Mouse (Mus musculus) midbrain, embryonic 11.5 days (tissue): ENCODE data around the gene Kcnj6. TPM values are rescaled to one million over a fixed set of nuclear protein-coding genes. Genes with fewer than 3 reads are reported as not detected.

Experiments
- ATAC-seq: fragments of 200-750 bp; cut with Nextera tagmentation; 2 replicates; pipeline ENCODE4 v1.8.0; 2017; ENCODE audit warnings: moderate TSS enrichment, moderate library complexity; ENCODE audit not compliant: low FRiP score
- DNase-seq: peaks from one replicate; pipeline ENCODE4 v3.0.0; 2015; ENCODE audit warnings: low spot score; ENCODE audit errors: missing footprints
- H3K27ac ChIP-seq: fragments of 300-500 bp; sonication (generic); 2 replicates; pipeline ENCODE4 v1.5.1; 2014; ENCODE audit warnings: low read depth, low read length
- H3K27me3 ChIP-seq: fragments of 300-500 bp; sonication (generic); 2 replicates; pipeline ENCODE4 v1.6.1; 2014; ENCODE audit warnings: mild to moderate bottlenecking, low read length, moderate library complexity, mixed read lengths; ENCODE audit not compliant: control insufficient read depth, insufficient read depth
- H3K36me3 ChIP-seq: fragments of 300-500 bp; sonication (generic); 2 replicates; pipeline ENCODE4 v1.6.1; 2014; ENCODE audit warnings: mild to moderate bottlenecking, low read length, moderate library complexity, mixed read lengths; ENCODE audit not compliant: control insufficient read depth, insufficient read depth
- H3K4me1 ChIP-seq: fragments of 300-500 bp; sonication (generic); 2 replicates; pipeline ENCODE4 v1.6.1; 2014; ENCODE audit warnings: low read length; ENCODE audit not compliant: control insufficient read depth, insufficient read depth
- H3K4me2 ChIP-seq: fragments of 300-500 bp; sonication (generic); 2 replicates; pipeline ENCODE4 v1.6.1; 2014; ENCODE audit warnings: mild to moderate bottlenecking, moderate library complexity
- H3K4me3 ChIP-seq: fragments of 300-500 bp; sonication (generic); 2 replicates; pipeline ENCODE4 v1.5.1; 2014; ENCODE audit warnings: low read depth, low read length
- H3K9ac ChIP-seq: fragments of 300-500 bp; sonication (generic); 2 replicates; pipeline ENCODE4 v1.6.1; 2014; ENCODE audit warnings: low read length
- H3K9me3 ChIP-seq: fragments of 300-500 bp; sonication (generic); 2 replicates; pipeline ENCODE4 v1.6.1; 2016; ENCODE audit warnings: low read length; ENCODE audit not compliant: control insufficient read depth
- WGBS: fragments of 180-500 bp; shearing (Covaris S2); extraction: QIAGEN DNeasy Blood & Tissue Kit; methylation state at CpG from one replicate; pipeline ENCODE4 v1.1.7; 2014; 5-methylcytosine and 5-hydroxymethylcytosine counted together
- polyA plus RNA-seq: library from polyadenylated mRNA; unstranded; fragments of >200 nt; fragmentation: Nextera tagmentation; extraction: Ambion mirVana; gene quantifications from 2 replicates; pipeline ENCODE4 v1.2.1, GENCODE M21; 2014

Gene Kcnj6
- polyA plus RNA-seq, 1 experiment from 2014 or later = 0.15 TPM

DNA sequence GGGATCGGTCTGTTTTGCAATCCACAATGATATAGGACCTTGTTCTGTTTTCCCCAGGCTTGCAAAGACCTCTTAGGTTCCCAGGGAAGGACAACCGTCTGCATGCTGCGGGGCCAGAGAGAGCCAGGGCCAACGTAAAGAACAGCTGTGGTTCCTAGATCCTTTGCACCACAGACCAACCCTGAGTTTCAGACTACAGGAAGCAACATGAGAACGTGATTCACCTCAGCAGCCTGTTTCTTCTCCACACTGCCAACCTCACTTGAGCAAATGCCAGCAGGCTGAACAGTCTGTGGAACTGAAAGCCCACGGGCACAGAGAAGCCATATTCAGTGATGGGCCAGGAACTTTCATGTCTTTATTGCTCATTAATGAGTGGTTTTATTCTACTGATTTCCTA is 241.1 kb downstream of the Kcnj6 start:
- 83% methylated on average over 6 of the region's 6 CpGs for WGBS
- Histone ChIP-seq H3K9ac (no peak overlapping the region), H3K9me3 (no peaks in the 10 kb centered on the region), H3K27me3 (no peaks in the 10 kb centered on the region), H3K4me1 (no peaks in the 10 kb centered on the region), H3K4me2 (no peak overlapping the region), H3K4me3 (no peak overlapping the region), H3K36me3 (no peaks in the 10 kb centered on the region), H3K27ac (no peak overlapping the region)
- ATAC-seq (no peak), DNase-seq (no peak)

DNA sequence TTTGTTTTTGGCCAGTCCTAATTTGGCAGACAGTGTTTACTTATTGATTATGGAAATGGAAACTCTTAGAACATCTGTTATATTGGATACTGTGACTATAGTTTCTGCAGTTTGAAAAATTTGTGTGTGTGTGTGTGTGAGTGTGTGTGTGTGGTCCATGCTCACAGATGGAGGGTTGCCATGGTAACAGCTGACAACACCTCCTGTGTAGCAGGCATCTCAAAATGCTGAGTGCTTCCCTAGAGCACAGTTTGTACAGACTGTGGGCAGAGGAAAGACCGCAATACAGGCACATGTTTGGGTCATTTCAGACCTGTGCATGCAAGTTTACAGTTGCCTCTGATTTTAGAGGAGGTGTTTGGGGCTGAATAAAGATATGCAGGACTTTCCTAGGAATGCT is 244.0 kb downstream of the Kcnj6 start:
- DNase-seq (no peak), ATAC-seq (no peak)
- H3K27ac ChIP-seq = no peak overlapping the region
- no peaks in the 10 kb centered on the region for H3K4me1 ChIP-seq
- no peak overlapping the region for H3K4me2 ChIP-seq
- no peaks in the 10 kb centered on the region for H3K9me3 ChIP-seq
- WGBS = 83% methylated on average over 1 of the region's 1 CpGs
- no peak overlapping the region for H3K4me3 ChIP-seq
- no peak overlapping the region for H3K9ac ChIP-seq
- no peaks in the 10 kb centered on the region for H3K27me3 ChIP-seq
- H3K36me3 ChIP-seq = no peaks in the 10 kb centered on the region

GRCm38 (mm10) chr16:94752781-94753180 is 244.7 kb downstream of the Kcnj6 start:
- no peak for DNase-seq
- Histone ChIP-seq H3K4me2 (no peak overlapping the region), H3K9ac (no peak overlapping the region), H3K4me3 (no peak overlapping the region), H3K4me1 (no peaks in the 10 kb centered on the region), H3K36me3 (no peaks in the 10 kb centered on the region), H3K9me3 (no peaks in the 10 kb centered on the region), H3K27ac (no peak overlapping the region), H3K27me3 (no peaks in the 10 kb centered on the region)
- 67% methylated on average over 10 of the region's 10 CpGs for WGBS
- no peak for ATAC-seq

GRCm38 (mm10) chr16:94745016-94745415 is 252.5 kb downstream of the Kcnj6 start:
- Histone ChIP-seq H3K27ac (no peak overlapping the region), H3K4me2 (no peak overlapping the region), H3K36me3 (no peaks in the 10 kb centered on the region), H3K27me3 (no peaks in the 10 kb centered on the region), H3K9me3 (no peaks in the 10 kb centered on the region), H3K9ac (no peak overlapping the region), H3K4me3 (no peak overlapping the region), H3K4me1 (peaks cover 3% of the 10 kb centered on the region; the same call in 1 of the 2 replicates)
- WGBS = 82% methylated on average over 9 of the region's 9 CpGs
- no peak for DNase-seq
- ATAC-seq = no peak

DNA sequence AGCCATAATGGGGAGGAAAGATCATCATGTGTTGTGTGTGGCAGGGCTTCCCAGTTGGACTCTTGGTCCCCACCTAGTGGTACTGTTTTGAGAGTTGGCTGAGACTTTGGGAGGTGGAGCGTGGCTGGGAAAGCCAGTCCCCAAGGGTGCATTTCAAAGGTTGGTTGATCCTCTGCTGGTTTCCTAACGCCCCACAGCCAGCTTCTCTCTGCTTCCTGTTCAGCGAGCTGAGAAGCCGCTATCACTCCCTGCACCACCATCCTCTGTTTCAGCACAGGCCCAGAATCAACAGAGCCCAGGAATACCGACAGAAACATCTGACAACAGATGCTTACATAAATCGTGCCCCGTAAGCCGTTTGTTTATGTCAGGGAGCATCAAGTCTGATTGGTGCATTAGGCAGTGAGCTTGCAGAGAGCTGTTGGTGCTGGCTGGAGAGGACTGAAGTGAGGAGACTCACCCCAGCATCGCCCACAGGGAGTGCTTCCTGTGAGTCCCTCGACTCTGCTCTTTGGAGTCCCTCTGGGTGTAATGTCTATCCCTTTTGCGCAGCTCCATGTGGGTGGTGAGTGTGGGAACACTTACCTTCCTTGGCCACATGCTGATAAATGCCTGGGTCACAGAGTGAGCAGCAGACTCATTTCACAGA is 253.5 kb downstream of the Kcnj6 start:
- Histone ChIP-seq H3K4me2 (peak overlapping the region; percentile 38), H3K27ac (no peak overlapping the region), H3K9ac (peak overlapping the region; percentile 27; the same call in 1 of the 2 replicates), H3K4me3 (no peak overlapping the region), H3K27me3 (no peaks in the 10 kb centered on the region), H3K36me3 (no peaks in the 10 kb centered on the region), H3K4me1 (peaks cover 3% of the 10 kb centered on the region; the same call in 1 of the 2 replicates), H3K9me3 (no peaks in the 10 kb centered on the region)
- ATAC-seq (no peak), DNase-seq (peak; percentile 88)
- WGBS = 4% methylated on average over 11 of the region's 11 CpGs

DNA sequence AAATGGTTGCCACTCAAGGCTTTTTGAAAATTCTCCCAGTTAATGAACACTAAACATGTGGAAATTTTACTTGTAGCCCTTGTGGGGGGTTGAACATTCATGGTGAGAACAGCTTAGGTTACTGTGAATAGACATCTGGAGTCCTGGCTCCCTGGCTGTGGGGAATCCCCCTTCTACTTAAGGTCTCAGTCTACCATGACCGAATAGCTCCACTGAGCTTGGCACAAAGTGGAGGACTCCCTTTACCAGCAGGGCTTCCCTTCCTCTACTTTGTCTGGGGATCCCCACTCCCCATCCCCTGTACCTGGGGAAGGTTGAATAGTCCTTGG is 260.2 kb downstream of the Kcnj6 start:
- ATAC-seq (no peak), DNase-seq (no peak)
- Histone ChIP-seq H3K27ac (no peak overlapping the region), H3K9me3 (no peaks in the 10 kb centered on the region), H3K4me1 (no peaks in the 10 kb centered on the region), H3K4me3 (no peak overlapping the region), H3K36me3 (no peaks in the 10 kb centered on the region), H3K9ac (no peak overlapping the region), H3K27me3 (no peaks in the 10 kb centered on the region), H3K4me2 (no peak overlapping the region)
- WGBS = 93% methylated on average over 1 of the region's 1 CpGs

DNA sequence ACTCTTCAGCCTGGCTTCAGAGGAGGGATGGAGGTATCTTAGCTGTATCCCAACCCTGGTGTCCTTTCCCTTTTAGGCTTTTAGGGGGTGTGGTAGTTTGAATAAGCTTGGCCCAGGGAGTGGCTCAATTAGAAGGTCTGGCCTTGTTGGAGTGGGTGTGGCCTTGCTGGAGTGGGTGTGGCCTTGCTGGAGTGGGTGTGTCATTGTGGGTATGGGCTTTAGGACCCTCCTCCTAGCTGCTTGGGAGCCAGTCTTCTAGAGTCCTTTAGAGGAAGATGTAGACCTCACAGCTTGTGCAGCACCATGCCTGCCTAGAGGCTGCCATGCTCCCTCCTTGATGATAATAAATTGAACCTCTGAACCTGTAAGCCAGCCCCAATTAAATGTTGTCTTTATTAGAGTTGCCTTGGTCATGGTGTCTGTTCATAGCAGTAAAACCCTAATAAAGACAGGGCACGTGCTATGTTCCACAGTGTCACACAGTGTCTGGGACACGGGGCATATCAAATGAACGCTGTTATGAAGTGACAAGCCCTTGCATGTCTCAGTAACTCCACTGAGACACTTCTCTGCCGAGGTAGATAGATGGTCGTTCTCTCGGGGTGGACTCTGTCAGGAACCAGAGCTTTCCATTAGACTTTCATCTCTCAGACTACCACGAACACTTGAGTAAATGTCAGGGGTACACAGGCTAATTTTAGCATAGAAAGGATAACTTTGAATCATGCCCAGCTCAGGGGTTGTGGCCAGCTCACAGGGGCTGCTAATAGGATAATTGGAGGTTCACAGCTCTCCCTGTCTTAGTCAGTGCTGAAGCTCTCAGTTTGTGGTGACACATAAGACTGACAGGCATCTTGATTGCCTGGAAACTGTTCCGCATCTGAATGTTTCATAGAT is 260.8 kb downstream of the Kcnj6 start:
- Histone ChIP-seq H3K4me1 (no peaks in the 10 kb centered on the region), H3K4me3 (no peak overlapping the region), H3K9me3 (no peaks in the 10 kb centered on the region), H3K4me2 (no peak overlapping the region), H3K9ac (no peak overlapping the region), H3K36me3 (no peaks in the 10 kb centered on the region), H3K27me3 (no peaks in the 10 kb centered on the region), H3K27ac (no peak overlapping the region)
- DNase-seq (no peak), ATAC-seq (no peak)
- 84% methylated on average over 8 of the region's 8 CpGs for WGBS

- Histone ChIP-seq H3K4me1 (no peaks in the 10 kb centered on the region), H3K4me2 (no peak overlapping the region), H3K27ac (no peak overlapping the region), H3K4me3 (no peak overlapping the region), H3K36me3 (no peaks in the 10 kb centered on the region), H3K27me3 (no peaks in the 10 kb centered on the region), H3K9ac (no peak overlapping the region), H3K9me3 (no peaks in the 10 kb centered on the region)
- no peak for DNase-seq
- WGBS = 70% methylated on average over 3 of the region's 3 CpGs
- ATAC-seq = no peak
These were observed 262.0 kb downstream of the Kcnj6 start for GRCm38 (mm10) chr16:94735472-94735871.

GRCm38 (mm10) chr16:94731027-94731426 is 266.5 kb downstream of the Kcnj6 start:
- no peak overlapping the region for H3K27ac ChIP-seq
- no peaks in the 10 kb centered on the region for H3K4me1 ChIP-seq
- no peak overlapping the region for H3K4me2 ChIP-seq
- no peaks in the 10 kb centered on the region for H3K9me3 ChIP-seq
- H3K27me3 ChIP-seq = no peaks in the 10 kb centered on the region
- 80% methylated on average over 12 of the region's 12 CpGs for WGBS
- no peak overlapping the region for H3K9ac ChIP-seq
- ATAC-seq (no peak), DNase-seq (no peak)
- no peaks in the 10 kb centered on the region for H3K36me3 ChIP-seq
- no peak overlapping the region for H3K4me3 ChIP-seq
